Mouse (Mus musculus) heart, postnatal 10 days (tissue): ENCODE data around the gene Prdm10. TPM values are rescaled to one million over a fixed set of nuclear protein-coding genes. Genes with fewer than 3 reads are reported as not detected.
A peak's percentile ranks its signal among the peaks of the same experiment; 100 is the strongest.

Experiments used
- DNase-seq, 2 experiments: peaks; one replicate each; pipeline ENCODE4 v3.0.0; 2021
- intact Hi-C: fragments of 180-260 bp; cut with DNase I; formaldehyde crosslinking; loops from one replicate; pipeline ENCODE4 v1.15.1; 2025
- total RNA-seq, 2 experiments: library from RNA; stranded (reverse); gene quantifications; 2 replicates each; pipeline ENCODE4 v1.2.3; 2021

Gene Prdm10
- 1 to 10 TPM; 5.2 to 6.0 TPM for total RNA-seq

DNA sequence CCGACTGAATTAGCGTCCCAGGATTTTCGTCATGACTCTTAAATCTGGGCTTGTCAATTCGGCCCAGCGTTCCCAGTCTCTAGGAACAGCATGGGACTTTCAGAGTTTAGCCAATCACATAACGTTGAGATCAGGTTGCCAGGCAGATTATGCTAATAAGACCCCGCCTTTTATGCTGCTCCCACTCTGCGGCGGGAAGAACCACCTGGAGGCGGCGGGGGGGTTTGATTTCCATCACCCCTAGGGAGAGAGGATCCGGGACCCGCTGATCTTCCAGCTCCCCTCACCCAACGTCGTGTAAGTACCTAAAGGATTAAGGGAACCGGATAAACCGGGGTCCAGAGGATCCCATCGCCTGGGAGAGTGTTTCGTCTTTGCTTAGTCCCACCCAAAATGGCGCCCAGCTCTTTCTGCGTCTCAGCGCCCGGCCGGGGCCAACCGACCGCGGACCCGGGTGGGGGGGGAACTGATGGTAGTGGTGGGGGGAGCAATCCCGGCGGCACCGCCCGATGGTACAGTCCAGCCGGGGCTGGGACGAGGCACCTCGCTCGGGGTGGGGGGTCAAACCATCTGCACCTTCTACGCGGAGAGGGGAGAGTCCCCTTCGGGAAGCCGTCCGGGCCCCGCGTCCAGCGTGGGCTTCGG is at the start of gene Prdm10:
Gene Prdm10 (plus strand): TSS at position 173 of the 645 bp plus-strand sequence.
- intact Hi-C loops = loop anchor here (1.0 to 5.0 kb wide), 3 partner anchors 67 to 113 kb away; partner anchors contain the start of gene Aplp2

DNA sequence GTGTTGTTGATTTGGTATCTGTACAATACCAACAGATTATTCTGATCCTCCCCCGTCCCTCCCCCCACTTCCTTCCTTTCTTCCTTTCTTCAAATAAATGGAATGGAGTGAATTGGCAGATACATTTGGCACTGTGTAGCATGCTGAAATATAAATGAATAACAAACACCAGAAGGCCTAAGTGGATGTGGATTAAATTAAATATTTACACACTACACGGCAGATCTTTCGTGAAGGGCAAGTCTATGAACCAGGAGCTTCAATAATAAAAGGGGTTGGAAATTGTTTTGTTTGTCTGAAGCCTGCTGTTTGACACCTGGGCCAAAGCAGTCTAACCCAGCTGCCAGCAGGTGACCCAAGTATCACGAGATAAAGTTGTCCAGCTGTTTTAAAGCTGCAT is 45.3 kb upstream of the Prdm10 start:
- DNase-seq = no peak
- intact Hi-C loops = no loop called here

More for the DNA sequence above, at the start of gene Prdm10:
- DNase-seq = peak; percentile 98

GRCm38 (mm10) chr9:31235489-31235888 is 44.8 kb upstream of the Prdm10 start:
- intact Hi-C loops = no loop called here
- DNase-seq = no peak

GRCm38 (mm10) chr9:31236079-31236478 is 44.3 kb upstream of the Prdm10 start:
- DNase-seq = no peak
- intact Hi-C loops = no loop called here

DNA sequence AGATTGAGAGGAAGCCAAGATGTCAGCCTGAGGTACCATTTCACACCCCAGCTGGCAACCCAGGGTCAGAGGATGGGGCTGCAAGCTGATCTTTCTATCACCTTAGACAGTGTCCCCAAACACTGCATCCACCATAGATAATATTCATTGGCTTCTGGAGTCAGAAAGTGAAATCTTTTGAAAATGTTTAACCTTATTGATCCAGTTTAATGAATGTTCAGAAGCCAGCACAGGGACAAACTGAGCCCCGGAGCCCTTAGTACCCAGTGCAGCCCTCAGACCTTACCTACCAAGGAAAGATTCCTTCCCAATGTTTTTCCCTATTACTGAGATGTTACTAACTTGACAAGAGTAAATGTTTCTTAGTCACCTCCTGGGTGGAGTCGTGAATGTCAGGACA is 41.8 kb upstream of the Prdm10 start:
- intact Hi-C loops = no loop called here
- no peak for DNase-seq

DNA sequence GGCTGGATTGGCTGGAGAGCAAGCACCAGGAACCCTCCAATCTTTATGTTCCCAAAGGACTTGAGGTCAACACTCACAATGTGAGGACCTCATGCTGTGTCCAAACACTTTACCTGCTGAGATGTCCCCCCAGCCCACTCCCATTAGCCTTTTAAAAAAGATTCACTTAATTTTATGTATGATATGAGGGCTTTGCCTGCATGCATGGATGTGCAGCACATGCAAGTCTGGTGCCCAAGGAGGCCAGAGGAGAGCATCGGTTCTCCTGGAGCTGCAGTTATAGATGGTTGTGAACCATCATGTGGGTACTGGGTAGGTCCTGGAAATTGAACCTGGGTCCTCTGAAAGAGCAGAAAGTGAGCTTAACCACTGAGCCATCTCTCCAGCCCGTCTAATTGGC is 40.8 kb upstream of the Prdm10 start:
- intact Hi-C loops = no loop called here
- DNase-seq = no peak

DNA sequence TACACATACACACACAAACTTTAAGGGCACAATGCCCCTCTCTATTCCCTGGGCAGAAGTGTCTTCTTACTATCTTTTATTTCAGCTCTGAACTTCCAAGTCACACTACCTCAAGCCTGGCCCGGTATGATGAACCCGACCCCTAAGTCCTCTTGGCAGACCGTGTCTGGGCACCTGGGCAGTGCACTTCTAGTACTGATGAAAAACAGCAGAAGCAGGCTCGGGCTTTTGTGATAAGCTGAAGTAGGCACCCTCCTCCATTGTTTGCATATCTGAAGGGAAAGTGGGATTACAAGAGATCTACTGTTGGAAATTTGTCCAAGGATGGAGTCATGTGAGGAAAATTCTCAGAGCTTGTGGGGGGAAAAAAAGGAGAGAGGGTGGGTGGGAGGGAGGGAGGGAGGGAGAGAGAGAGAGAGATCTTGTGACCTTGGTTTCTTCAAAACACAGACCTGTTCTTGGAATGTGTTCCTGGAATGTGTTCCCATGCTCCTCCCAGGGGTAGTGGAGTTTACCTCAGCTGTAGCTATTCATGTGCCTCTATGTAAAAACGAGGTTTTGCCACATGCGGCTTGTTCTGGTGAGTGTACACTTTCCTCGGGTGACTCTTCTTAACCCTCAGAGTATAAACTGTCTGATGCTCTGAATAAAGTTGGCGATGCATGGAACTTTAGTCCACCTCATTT is 39.7 kb upstream of the Prdm10 start:
- no peak for DNase-seq
- intact Hi-C loops = no loop called here

- DNase-seq = no peak
- intact Hi-C loops = no loop called here
These were observed 39.1 kb upstream of the Prdm10 start for GRCm38 (mm10) chr9:31241208-31241699.

GRCm38 (mm10) chr9:31243306-31243938 is 36.9 kb upstream of the Prdm10 start:
- intact Hi-C loops = no loop called here
- no peak for DNase-seq

DNA sequence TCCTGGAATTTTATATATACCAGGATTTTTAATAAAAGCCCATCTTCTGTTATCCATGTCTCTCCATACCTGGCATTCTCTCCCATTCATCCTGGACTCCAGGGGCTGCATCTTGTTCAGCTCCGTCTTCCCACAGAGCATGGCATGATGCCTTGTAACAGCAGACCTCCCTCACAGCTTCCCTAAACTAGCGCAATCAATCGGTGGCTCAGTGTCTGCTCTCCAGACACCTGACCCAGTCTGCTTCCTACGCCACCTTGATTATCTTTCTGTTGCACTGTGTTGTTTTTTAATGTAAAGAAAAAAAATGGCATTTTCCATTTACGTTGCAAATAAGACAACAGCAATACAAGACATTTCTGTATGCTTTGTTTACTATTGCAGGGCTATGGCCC is 36.4 kb upstream of the Prdm10 start:
- DNase-seq = no peak
- intact Hi-C loops = no loop called here

DNA sequence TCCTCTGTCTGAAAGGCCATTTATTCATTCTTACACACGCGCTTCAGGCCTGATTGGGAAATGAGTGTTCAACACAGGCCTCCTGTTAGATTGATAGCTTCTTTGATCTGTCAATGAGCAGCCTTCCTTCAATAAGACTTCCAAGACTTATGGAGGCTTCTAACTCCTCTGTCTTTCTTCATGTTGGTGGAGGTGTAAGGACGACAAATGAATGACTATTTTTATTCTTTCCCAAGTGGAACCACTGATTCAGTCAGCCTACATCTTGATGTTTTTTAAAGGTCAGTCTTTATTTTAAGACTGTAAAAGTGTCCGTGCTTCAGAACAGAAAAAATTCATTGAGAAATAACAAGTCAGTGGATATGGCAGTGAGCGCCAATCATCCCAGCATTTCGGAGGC is 35.3 kb upstream of the Prdm10 start:
- intact Hi-C loops = no loop called here
- DNase-seq = no peak

DNA sequence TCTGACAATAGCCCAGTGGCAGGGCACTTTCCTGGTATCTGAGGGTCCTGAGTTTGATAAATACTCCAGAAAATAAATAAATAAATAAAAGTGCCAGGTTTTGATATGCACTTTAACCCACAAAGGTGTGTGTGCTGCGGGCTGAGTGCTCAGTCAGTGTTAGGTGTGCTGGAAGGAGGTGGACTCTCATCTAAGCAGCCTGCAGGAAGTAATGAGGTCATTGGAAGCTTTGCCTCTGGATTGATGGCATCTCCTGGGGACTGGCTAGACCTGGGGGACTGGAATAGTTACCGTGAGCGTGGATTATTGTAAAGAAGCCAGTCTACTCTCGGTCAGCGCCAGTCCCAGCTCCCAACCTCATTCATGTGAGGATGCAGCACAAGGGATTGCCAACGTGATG is 33.9 kb upstream of the Prdm10 start:
- no peak for DNase-seq
- intact Hi-C loops = no loop called here

GRCm38 (mm10) chr9:31247447-31248220 is 32.7 kb upstream of the Prdm10 start:
- no peak for DNase-seq
- intact Hi-C loops = no loop called here

- peak; percentile 39 to 40 for DNase-seq
- intact Hi-C loops = loop anchor here (5.0 kb wide), 1 partner anchor 40 kb away; the partner anchor contains the start of gene Aplp2
These were observed 28.0 kb upstream of the Prdm10 start for GRCm38 (mm10) chr9:31252182-31252799.

DNA sequence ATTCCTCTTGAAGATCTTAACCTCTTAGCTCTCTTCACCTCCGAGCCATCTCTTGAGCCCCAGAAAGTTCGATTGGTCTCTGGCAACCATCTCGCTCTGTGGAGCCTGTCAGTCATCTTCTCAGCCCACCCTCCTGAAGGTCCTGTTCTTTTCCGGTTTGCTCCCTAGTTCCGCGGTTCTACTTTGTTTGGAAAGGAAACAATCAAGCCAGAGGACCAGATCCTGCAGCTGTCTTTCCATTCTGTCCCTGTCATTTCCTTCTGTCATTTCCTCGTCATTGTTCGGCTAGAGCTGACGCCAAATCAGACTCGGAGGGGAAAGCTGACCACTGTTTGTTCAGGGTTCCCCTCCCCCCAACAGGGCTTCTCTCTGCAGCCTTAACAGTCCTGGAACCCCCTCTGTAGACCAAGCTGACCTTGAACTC is 27.0 kb upstream of the Prdm10 start:
- DNase-seq = peak; percentile 74 to 80
- intact Hi-C loops = loop anchor here (5.0 kb wide), 1 partner anchor 41 kb away; the partner anchor contains the start of gene Aplp2

GRCm38 (mm10) chr9:31253866-31254696 is 26.3 kb upstream of the Prdm10 start:
- DNase-seq = peak in 1 of 2 experiments; percentile 13
- intact Hi-C loops = loop anchor here (2.0 to 5.0 kb wide), 2 partner anchors 25 to 42 kb away; partner anchors contain the start of gene Aplp2

GRCm38 (mm10) chr9:31254697-31255004 is 25.7 kb upstream of the Prdm10 start:
- DNase-seq = no peak
- intact Hi-C loops = loop anchor here (2.0 to 5.0 kb wide), 2 partner anchors 24 to 42 kb away; partner anchors contain the start of gene Aplp2

GRCm38 (mm10) chr9:31255953-31256352 is 24.4 kb upstream of the Prdm10 start:
- intact Hi-C loops = loop anchor here (2.0 kb wide), 1 partner anchor 23 kb away; no protein-coding TSS in a partner anchor
- DNase-seq = no peak

DNA sequence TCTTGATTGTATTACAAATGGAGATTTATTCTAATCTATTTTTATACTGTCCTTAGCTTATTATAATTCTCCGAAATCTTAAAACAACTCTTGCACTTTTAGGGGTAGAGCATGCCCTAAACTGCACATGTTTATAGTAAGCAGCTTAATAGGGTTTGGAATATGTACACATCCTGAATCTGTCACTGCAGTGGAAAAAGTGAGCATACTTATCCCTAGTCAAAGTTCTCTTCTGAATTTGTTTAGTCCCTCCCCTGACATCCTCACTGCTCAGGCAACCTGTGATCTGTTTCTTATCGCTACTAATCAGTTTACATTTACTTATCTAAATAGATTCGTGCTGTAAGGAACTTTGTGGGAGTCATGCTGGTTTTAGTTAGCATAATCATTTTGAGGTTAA is 22.1 kb upstream of the Prdm10 start:
- no peak for DNase-seq
- intact Hi-C loops = no loop called here
